Mouse (Mus musculus): ENCODE results near the gene Tspan2. TPM values are rescaled to one million over a fixed set of nuclear protein-coding genes. Genes with fewer than 3 reads are reported as not detected.

The Tspan2 gene
- polyA plus RNA-seq, 2 experiments, result 6.1 to 8.4 TPM

DNA sequence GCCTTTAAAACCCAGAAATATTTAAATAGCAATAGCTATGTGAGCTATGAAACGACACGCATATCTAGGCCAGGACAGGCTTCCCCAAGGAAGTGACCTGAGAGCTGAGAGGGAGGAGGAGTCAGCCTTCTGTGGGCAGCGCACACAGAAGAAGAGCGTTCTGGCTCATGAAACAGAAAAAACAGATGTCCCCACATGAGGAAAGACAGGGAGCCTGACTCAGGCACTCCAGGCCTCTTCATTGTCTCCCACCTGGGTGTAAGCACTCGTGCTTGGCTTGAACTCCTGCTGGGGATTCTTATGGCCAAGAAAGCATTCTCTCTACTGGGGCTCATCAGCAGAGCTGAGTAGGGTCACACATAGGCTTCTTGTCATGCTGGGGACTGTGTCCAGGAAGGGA lies 10.3 kb downstream of the Tspan2 start:
- H3K36me3 ChIP-seq (ENCODE audit: control insufficient read depth, insufficient read depth, low read length), result no peaks in the 10 kb centered on the region
- H3K4me2 ChIP-seq (replicated peaks; ENCODE audit: low read depth, low read length, severe bottlenecking), result no peak overlapping the region
- no peak overlapping the region; the same call in 1 of the 2 replicates for H3K27ac ChIP-seq (replicated peaks; ENCODE audit: low read depth, low read length)
- no peak overlapping the region for H3K4me3 ChIP-seq (replicated peaks; ENCODE audit: low read length)
- H3K9me3 ChIP-seq (ENCODE audit: control insufficient read depth, low read length), result no peaks in the 10 kb centered on the region
- no peak for TF ChIP-seq POLR2A (IDR thresholded peaks at IDR 0.05; ENCODE audit: borderline replicate concordance, extremely low read depth, insufficient read depth, insufficient read length)
- no peak for DNase-seq (ENCODE audit: low spot score)
- ATAC-seq (ENCODE audit: low FRiP score, low read depth), result peak; percentile 37
- no peak overlapping the region for H3K9ac ChIP-seq (ENCODE audit: low read depth, low read length, severe bottlenecking)
- H3K27me3 ChIP-seq (ENCODE audit: control insufficient read depth, insufficient read depth, low read length), result no peaks in the 10 kb centered on the region
- peaks cover 5% of the 10 kb centered on the region for H3K4me1 ChIP-seq (ENCODE audit: control insufficient read depth, insufficient read depth, low read length)
- whole genome bisulfite sequencing, result 38% methylated on average over 5 of the region's 5 CpGs

DNA sequence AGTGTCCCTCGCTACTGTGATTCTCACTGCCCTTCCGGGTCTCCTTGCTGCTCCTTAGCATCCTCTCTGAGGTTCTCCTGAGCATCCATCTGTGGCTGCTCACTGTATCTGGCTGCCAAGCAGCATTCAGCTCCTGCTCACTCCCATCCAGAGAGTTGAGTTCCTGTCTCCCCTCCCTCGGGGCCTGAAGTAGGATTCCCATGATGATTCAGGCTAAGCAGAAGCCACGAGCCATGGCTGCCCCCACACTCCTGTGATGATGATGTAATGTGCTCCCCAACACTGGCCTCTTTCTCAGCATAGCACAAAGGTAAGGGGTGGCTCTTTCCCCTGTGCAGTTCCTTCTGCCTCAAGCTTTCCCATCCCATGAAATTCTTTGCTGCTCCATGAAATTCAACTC lies 11.8 kb downstream of the Tspan2 start:
- no peak for TF ChIP-seq POLR2A (IDR thresholded peaks at IDR 0.05; ENCODE audit: borderline replicate concordance, extremely low read depth, insufficient read depth, insufficient read length)

DNA sequence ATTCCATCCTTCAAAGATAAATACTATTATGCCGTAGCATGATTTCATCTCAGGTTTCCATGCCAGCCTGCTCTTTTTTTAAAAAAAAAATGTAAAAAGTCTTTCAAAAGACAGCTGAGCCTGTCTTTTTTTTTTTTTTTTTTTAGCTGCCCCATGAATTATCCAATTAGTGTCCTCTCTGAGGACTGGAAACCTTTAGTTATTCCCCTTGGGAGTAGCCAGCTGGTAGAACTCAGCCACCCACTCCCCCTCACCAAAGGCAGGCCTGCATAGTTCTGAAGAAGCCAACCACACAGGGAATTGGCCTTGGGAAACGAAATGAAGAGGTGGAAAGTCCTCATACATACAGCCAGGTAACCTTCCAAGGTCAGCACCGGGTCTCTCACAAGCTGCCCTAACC lies 13.7 kb downstream of the Tspan2 start:
- H3K4me2 ChIP-seq (replicated peaks; ENCODE audit: low read depth, low read length, severe bottlenecking), result no peak overlapping the region
- DNase-seq (ENCODE audit: low spot score) (no peak), ATAC-seq (ENCODE audit: low FRiP score, low read depth) (no peak)
- no peaks in the 10 kb centered on the region for H3K9me3 ChIP-seq (ENCODE audit: control insufficient read depth, low read length)
- H3K27me3 ChIP-seq (ENCODE audit: control insufficient read depth, insufficient read depth, low read length), result no peaks in the 10 kb centered on the region
- no peak for TF ChIP-seq POLR2A (IDR thresholded peaks at IDR 0.05; ENCODE audit: borderline replicate concordance, extremely low read depth, insufficient read depth, insufficient read length)
- no peak overlapping the region for H3K27ac ChIP-seq (replicated peaks; ENCODE audit: low read depth, low read length)
- 74% methylated on average over 3 of the region's 3 CpGs for WGBS
- H3K4me1 ChIP-seq (ENCODE audit: control insufficient read depth, insufficient read depth, low read length), result peaks cover 13% of the 10 kb centered on the region
- 0 out of 2 replicates have a peak, but pooled peaks cover 5% of the 10 kb centered on the region for H3K36me3 ChIP-seq (ENCODE audit: control insufficient read depth, insufficient read depth, low read length)
- no peak overlapping the region for H3K9ac ChIP-seq (ENCODE audit: low read depth, low read length, severe bottlenecking)
- H3K4me3 ChIP-seq (replicated peaks; ENCODE audit: low read length), result no peak overlapping the region

More for the DNA sequence above, 11.8 kb downstream of the Tspan2 start:
- Histone ChIP-seq H3K4me1 (ENCODE audit: control insufficient read depth, insufficient read depth, low read length) (peaks cover 5% of the 10 kb centered on the region), H3K9ac (ENCODE audit: low read depth, low read length, severe bottlenecking) (no peak overlapping the region), H3K27me3 (ENCODE audit: control insufficient read depth, insufficient read depth, low read length) (no peaks in the 10 kb centered on the region), H3K27ac (replicated peaks; ENCODE audit: low read depth, low read length) (no peak overlapping the region), H3K4me3 (replicated peaks; ENCODE audit: low read length) (no peak overlapping the region), H3K36me3 (ENCODE audit: control insufficient read depth, insufficient read depth, low read length) (0 out of 2 replicates have a peak, but pooled peaks cover 2% of the 10 kb centered on the region), H3K4me2 (replicated peaks; ENCODE audit: low read depth, low read length, severe bottlenecking) (no peak overlapping the region), H3K9me3 (ENCODE audit: control insufficient read depth, low read length) (no peaks in the 10 kb centered on the region)
- WGBS, result 86% methylated on average over 4 of the region's 4 CpGs
- ATAC-seq (ENCODE audit: low FRiP score, low read depth), result no peak
- no peak for DNase-seq (ENCODE audit: low spot score)

DNA sequence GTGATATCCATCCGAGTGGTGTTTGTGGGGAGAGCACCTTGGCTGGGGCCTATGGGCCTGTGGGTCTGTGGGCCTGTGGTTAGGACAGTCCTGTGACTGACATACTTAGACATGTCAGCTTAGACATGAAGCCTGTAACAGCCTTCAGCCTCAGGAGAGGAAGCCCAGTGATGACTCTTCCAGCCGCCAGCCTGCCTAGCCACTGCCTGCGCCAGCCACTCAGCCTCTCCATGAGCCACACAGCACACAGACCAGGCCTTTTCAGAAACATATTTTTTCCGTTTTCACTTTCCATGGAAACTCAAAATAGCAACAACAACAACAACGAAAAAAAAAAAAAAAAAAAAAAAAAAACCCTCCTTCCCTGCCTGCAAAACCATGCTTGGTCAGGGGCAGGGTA lies 14.4 kb downstream of the Tspan2 start:
- DNase-seq (ENCODE audit: low spot score), result no peak
- no peak overlapping the region for H3K4me2 ChIP-seq (replicated peaks; ENCODE audit: low read depth, low read length, severe bottlenecking)
- no peaks in the 10 kb centered on the region for H3K27me3 ChIP-seq (ENCODE audit: control insufficient read depth, insufficient read depth, low read length)
- no peak for ATAC-seq (ENCODE audit: low FRiP score, low read depth)
- H3K4me3 ChIP-seq (replicated peaks; ENCODE audit: low read length), result no peak overlapping the region
- H3K4me1 ChIP-seq (ENCODE audit: control insufficient read depth, insufficient read depth, low read length), result peaks cover 13% of the 10 kb centered on the region
- no peak for TF ChIP-seq POLR2A (IDR thresholded peaks at IDR 0.05; ENCODE audit: borderline replicate concordance, extremely low read depth, insufficient read depth, insufficient read length)
- no peak overlapping the region for H3K9ac ChIP-seq (ENCODE audit: low read depth, low read length, severe bottlenecking)
- WGBS, result 81% methylated on average over 5 of the region's 5 CpGs
- H3K27ac ChIP-seq (replicated peaks; ENCODE audit: low read depth, low read length), result no peak overlapping the region
- no peaks in the 10 kb centered on the region for H3K9me3 ChIP-seq (ENCODE audit: control insufficient read depth, low read length)
- 0 out of 2 replicates have a peak, but pooled peaks cover 5% of the 10 kb centered on the region for H3K36me3 ChIP-seq (ENCODE audit: control insufficient read depth, insufficient read depth, low read length)

DNA sequence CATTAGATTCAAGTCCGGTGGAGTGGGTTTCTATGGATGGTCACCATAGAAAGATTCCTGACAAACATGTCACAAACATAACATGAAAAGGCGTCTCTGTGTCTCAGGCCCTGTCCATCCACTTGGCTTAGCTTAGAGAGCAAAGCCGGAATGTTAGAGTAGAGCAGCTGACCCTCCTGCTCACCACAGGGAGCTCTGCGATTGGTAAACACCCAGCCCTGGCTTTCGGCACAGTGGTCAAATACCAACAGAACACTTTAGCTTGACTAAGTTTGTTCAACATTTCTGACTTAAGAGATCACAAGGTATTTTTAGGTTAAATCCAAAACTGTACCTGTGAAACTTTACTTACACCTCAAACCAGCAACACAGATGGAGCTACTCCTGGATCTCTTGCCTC lies 16.8 kb downstream of the Tspan2 start:
- H3K9me3 ChIP-seq (ENCODE audit: control insufficient read depth, low read length), result no peaks in the 10 kb centered on the region
- 0 out of 2 replicates have a peak, but pooled peaks cover 5% of the 10 kb centered on the region for H3K36me3 ChIP-seq (ENCODE audit: control insufficient read depth, insufficient read depth, low read length)
- no peak for DNase-seq (ENCODE audit: low spot score)
- no peak overlapping the region for H3K4me3 ChIP-seq (replicated peaks; ENCODE audit: low read length)
- no peak overlapping the region for H3K9ac ChIP-seq (ENCODE audit: low read depth, low read length, severe bottlenecking)
- WGBS, result 82% methylated on average over 5 of the region's 5 CpGs
- H3K4me2 ChIP-seq (replicated peaks; ENCODE audit: low read depth, low read length, severe bottlenecking), result no peak overlapping the region
- no peak for TF ChIP-seq POLR2A (IDR thresholded peaks at IDR 0.05; ENCODE audit: borderline replicate concordance, extremely low read depth, insufficient read depth, insufficient read length)
- H3K4me1 ChIP-seq (ENCODE audit: control insufficient read depth, insufficient read depth, low read length), result peaks cover 8% of the 10 kb centered on the region; the same call in 1 of the 2 replicates
- H3K27ac ChIP-seq (replicated peaks; ENCODE audit: low read depth, low read length), result no peak overlapping the region
- no peaks in the 10 kb centered on the region for H3K27me3 ChIP-seq (ENCODE audit: control insufficient read depth, insufficient read depth, low read length)
- no peak for ATAC-seq (ENCODE audit: low FRiP score, low read depth)

DNA sequence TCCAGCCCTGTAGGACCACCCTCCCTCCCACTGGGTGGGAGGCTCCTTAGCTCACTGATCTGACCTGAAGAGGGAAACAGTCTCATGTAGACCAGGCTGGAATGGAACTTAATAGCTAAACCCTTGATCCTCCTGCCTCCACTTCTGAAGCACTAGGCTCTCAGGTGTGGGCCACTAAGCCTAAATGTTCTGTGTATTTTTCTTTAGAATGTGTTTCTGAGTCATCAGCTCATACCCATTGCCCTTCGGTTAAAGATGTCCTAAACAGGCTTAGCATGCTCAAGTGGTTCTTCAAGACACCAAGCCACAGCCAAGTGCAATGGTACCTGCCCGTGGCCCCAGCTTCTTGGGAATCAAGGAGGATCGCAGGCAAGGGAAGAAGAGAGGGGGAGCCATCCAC lies 17.2 kb downstream of the Tspan2 start:
- DNase-seq (ENCODE audit: low spot score) (no peak), ATAC-seq (ENCODE audit: low FRiP score, low read depth) (no peak)
- Histone ChIP-seq H3K27ac (replicated peaks; ENCODE audit: low read depth, low read length) (no peak overlapping the region), H3K4me1 (ENCODE audit: control insufficient read depth, insufficient read depth, low read length) (peaks cover 8% of the 10 kb centered on the region; the same call in 1 of the 2 replicates), H3K36me3 (ENCODE audit: control insufficient read depth, insufficient read depth, low read length) (0 out of 2 replicates have a peak, but pooled peaks cover 5% of the 10 kb centered on the region), H3K4me3 (replicated peaks; ENCODE audit: low read length) (no peak overlapping the region), H3K4me2 (replicated peaks; ENCODE audit: low read depth, low read length, severe bottlenecking) (no peak overlapping the region), H3K27me3 (ENCODE audit: control insufficient read depth, insufficient read depth, low read length) (no peaks in the 10 kb centered on the region), H3K9ac (ENCODE audit: low read depth, low read length, severe bottlenecking) (no peak overlapping the region), H3K9me3 (ENCODE audit: control insufficient read depth, low read length) (no peaks in the 10 kb centered on the region)
- WGBS, result 91% methylated on average over 3 of the region's 3 CpGs
- no peak for TF ChIP-seq POLR2A (IDR thresholded peaks at IDR 0.05; ENCODE audit: borderline replicate concordance, extremely low read depth, insufficient read depth, insufficient read length)
